7 mouse cellular contexts compared by ENCODE assay signal in the genomic region with DNA sequence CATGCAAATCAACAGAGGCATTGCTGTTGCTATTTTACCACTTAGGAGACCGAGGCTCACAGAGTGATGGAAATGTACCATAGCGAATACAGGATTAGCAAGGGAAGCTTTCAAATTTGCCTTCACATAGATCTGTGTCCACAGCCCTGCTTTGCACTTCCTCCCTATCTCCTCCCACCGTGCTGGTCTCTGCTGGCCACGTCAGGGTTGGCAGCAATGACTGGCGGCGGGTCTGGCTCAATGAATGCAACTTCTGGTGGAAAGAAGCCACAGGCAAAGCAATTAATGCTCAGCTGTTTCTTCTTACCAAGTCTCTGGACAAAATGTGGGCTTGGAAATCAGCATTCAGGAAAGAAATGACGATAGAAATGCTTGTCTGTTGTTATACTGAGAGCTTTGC.
DNase-seq lines count a peak whose midpoint lies in the region; ATAC-seq lines count a peak whose summit lies in the region.

No protein-coding gene starts in this region.

- no peak overlapping the region for H3K9ac ChIP-seq in kidney, embryonic 14.5 days (ENCODE audit: low read depth, low read length)
- H3K9ac ChIP-seq in embryonic facial prominence, embryonic 15.5 days: no peak overlapping the region

- peak; percentile 5 to 7 for DNase-seq in kidney, postnatal 4 days
- DNase-seq in cerebellum, adult 9-10 months: peak; percentile 13
- DNase-seq in left cerebral cortex, postnatal 36 days (ENCODE audit: low spot score in 2 of 2): peak; percentile 31 to 35
- DNase-seq in c-Kit-positive CD71-positive TER-119-positive erythroid progenitor cells, embryonic 14.5 days (ENCODE audit: low spot score): no peak
- no peak for DNase-seq in ovary, postnatal 10 days (ENCODE audit: low spot score)

- H3K27ac ChIP-seq in kidney, embryonic 14.5 days (ENCODE audit: low read depth, low read length): no peak overlapping the region
- no peak overlapping the region for H3K27ac ChIP-seq in embryonic facial prominence, embryonic 15.5 days (replicated peaks)

- no peaks in the 10 kb centered on the region for H3K9me3 ChIP-seq in kidney, embryonic 14.5 days (ENCODE audit: control insufficient read depth, low read length)
- H3K9me3 ChIP-seq in embryonic facial prominence, embryonic 15.5 days (replicated peaks): no peaks in the 10 kb centered on the region

- WGBS in kidney, embryonic 14.5 days: 49% methylated on average over 7 of the region's 7 CpGs
- WGBS in embryonic facial prominence, embryonic 15.5 days: 28% methylated on average over 7 of the region's 7 CpGs

- no peaks in the 10 kb centered on the region for H3K36me3 ChIP-seq in kidney, embryonic 14.5 days (ENCODE audit: control insufficient read depth, insufficient read depth, low read length)
- H3K36me3 ChIP-seq in embryonic facial prominence, embryonic 15.5 days: no peaks in the 10 kb centered on the region

- no peaks in the 10 kb centered on the region for H3K4me1 ChIP-seq in kidney, embryonic 14.5 days (ENCODE audit: control insufficient read depth, insufficient read depth, low read length)
- H3K4me1 ChIP-seq in embryonic facial prominence, embryonic 15.5 days: 0 out of 2 replicates have a peak, but pooled peaks cover 6% of the 10 kb centered on the region

- no peak for ATAC-seq in kidney, embryonic 14.5 days (ENCODE audit: low FRiP score, low TSS enrichment)
- ATAC-seq in embryonic facial prominence, embryonic 15.5 days (ENCODE audit: insufficient number of reproducible peaks, low FRiP score, low TSS enrichment, low read depth): no peak

- H3K4me2 ChIP-seq in kidney, embryonic 14.5 days (replicated peaks; ENCODE audit: low read depth, low read length): no peak overlapping the region
- H3K4me2 ChIP-seq in embryonic facial prominence, embryonic 15.5 days (replicated peaks): peak overlapping the region; percentile 30; the same call in 1 of the 2 replicates

- no peak overlapping the region for H3K4me3 ChIP-seq in kidney, embryonic 14.5 days (ENCODE audit: low read length)
- peak overlapping the region; percentile 11; the same call in 1 of the 2 replicates for H3K4me3 ChIP-seq in embryonic facial prominence, embryonic 15.5 days (replicated peaks)

- H3K27me3 ChIP-seq in kidney, embryonic 14.5 days (ENCODE audit: control insufficient read depth, insufficient read depth, low read length): no peaks in the 10 kb centered on the region
- H3K27me3 ChIP-seq in embryonic facial prominence, embryonic 15.5 days: no peaks in the 10 kb centered on the region

- intact Hi-C loops in left cerebral cortex, postnatal 36 days (cut with DNase I): no loop called here

Comparison
In these comparisons a context has a peak if more than half of its experiments do, and no peak if none do; other contexts are left out.
1. DNase-seq: peak in kidney, postnatal 4 days (2 of 2), cerebellum, adult 9-10 months (single experiment) and left cerebral cortex, postnatal 36 days (2 of 2); none in c-Kit-positive CD71-positive TER-119-positive erythroid progenitor cells, embryonic 14.5 days (single experiment) and ovary, postnatal 10 days (single experiment).